Mouse (Mus musculus) CD4-positive, CD25-positive, alpha-beta regulatory T cell, adult 4 months (primary cell): Measurements from ENCODE around the gene Trpc1. TPM values are rescaled to one million over a fixed set of nuclear protein-coding genes. Genes with fewer than 3 reads are reported as not detected.

Source experiments
- ATAC-seq: one replicate; pipeline ENCODE4 v1.8.0; 2017
- polyA plus RNA-seq, 2 experiments: library from polyadenylated mRNA; unstranded; fragments of 100-300 nt; shearing (Covaris generic); gene quantifications; one replicate each; pipeline ENCODE4 v1.2.1; 2017

Gene Trpc1
- polyA plus RNA-seq, 2 experiments from 2014 or later, result 0.36 to 0.76 TPM

- ATAC-seq, result no peak
Measured at GRCm38 (mm10) chr9:95696581-95696980, 53.6 kb downstream of the Trpc1 start.

GRCm38 (mm10) chr9:95695023-95695422 lies 55.2 kb downstream of the Trpc1 start:
- ATAC-seq, result no peak

- no peak for ATAC-seq
Measured at GRCm38 (mm10) chr9:95694526-95694925, 55.6 kb downstream of the Trpc1 start.

GRCm38 (mm10) chr9:95693528-95694100 lies 56.6 kb downstream of the Trpc1 start:
- ATAC-seq, result no peak

- ATAC-seq, result no peak
Measured at GRCm38 (mm10) chr9:95692823-95693222, 57.4 kb downstream of the Trpc1 start.

- ATAC-seq, result no peak
Measured at GRCm38 (mm10) chr9:95688064-95688463, 62.1 kb downstream of the Trpc1 start.

- ATAC-seq, result no peak
Measured at GRCm38 (mm10) chr9:95685660-95686440, 64.3 kb downstream of the Trpc1 start.

GRCm38 (mm10) chr9:95680691-95681090 lies 69.5 kb downstream of the Trpc1 start:
- ATAC-seq, result no peak

GRCm38 (mm10) chr9:95679966-95680365 lies 70.2 kb downstream of the Trpc1 start:
- no peak for ATAC-seq

GRCm38 (mm10) chr9:95676021-95676420 lies 74.2 kb downstream of the Trpc1 start:
- ATAC-seq, result no peak

- ATAC-seq, result no peak
Measured at GRCm38 (mm10) chr9:95675064-95675699, 75.0 kb downstream of the Trpc1 start.

GRCm38 (mm10) chr9:95672760-95673159 lies 77.4 kb downstream of the Trpc1 start:
- ATAC-seq, result no peak

GRCm38 (mm10) chr9:95672331-95672730 lies 77.8 kb downstream of the Trpc1 start:
- no peak for ATAC-seq

GRCm38 (mm10) chr9:95668306-95668705 lies 81.9 kb downstream of the Trpc1 start:
- no peak for ATAC-seq

GRCm38 (mm10) chr9:95667836-95668235 lies 82.3 kb downstream of the Trpc1 start:
- no peak for ATAC-seq

GRCm38 (mm10) chr9:95665835-95666234 lies 84.3 kb downstream of the Trpc1 start:
- no peak for ATAC-seq

GRCm38 (mm10) chr9:95664290-95664989 lies 85.7 kb downstream of the Trpc1 start:
- ATAC-seq, result no peak

- no peak for ATAC-seq
Measured at GRCm38 (mm10) chr9:95657941-95658340, 92.2 kb downstream of the Trpc1 start.

Other genes with a start within 250 kb of the Trpc1 start
- gene U2surp, start 238.4 kb downstream of the Trpc1 start, polyA plus RNA-seq, result 100 to 1,000 TPM; 182 to 241 TPM
- under 1 TPM in 1 of 2 experiments, not detected in 1; 0.05 TPM for gene Paqr9, start 190.7 kb downstream of the Trpc1 start, polyA plus RNA-seq
- gene Pcolce2, start 112.8 kb downstream of the Trpc1 start, polyA plus RNA-seq, result under 1 TPM in 1 of 2 experiments, not detected in 1; 0.32 TPM
- gene Pls1, start 94.9 kb upstream of the Trpc1 start, polyA plus RNA-seq, result 1 to 10 TPM in 1 of 2 experiments, under 1 TPM in 1; 0.42 to 2.1 TPM
- gene Atr, start 107.2 kb upstream of the Trpc1 start, polyA plus RNA-seq, result 10 to 100 TPM; 24.4 to 25.2 TPM
- 10 to 100 TPM; 52.8 to 55.2 TPM for gene Xrn1, start 204.4 kb upstream of the Trpc1 start, polyA plus RNA-seq